Mouse (Mus musculus) CH12.LX (cell line): ENCODE results near the gene Nemp2. TPM values are rescaled to one million over a fixed set of nuclear protein-coding genes. Genes with fewer than 3 reads are reported as not detected.

Source experiments
- DNase-seq: peaks from one replicate; pipeline ENCODE4 v3.0.0-alpha.2; 2013; ENCODE audit errors: extremely low read depth
- H3K27ac ChIP-seq: 2 replicates; pipeline ENCODE4 v1.5.1; 2012; ENCODE audit warnings: low read depth, mild to moderate bottlenecking, control low read depth, moderate library complexity; ENCODE audit not compliant: insufficient read depth
- H3K27me3 ChIP-seq: replicated peaks from 2 replicates; pipeline ENCODE3; 2012; ENCODE audit warnings: inconsistent platforms
- H3K36me3 ChIP-seq, 2 experiments: replicated peaks in 1 of 2; 2 replicates each; pipeline versions ENCODE3 to v1.6.1; 2012; ENCODE audit warnings: inconsistent platforms in 1 of 2, low read length in 1 of 2, mild to moderate bottlenecking in 1 of 2, mixed read lengths in 1 of 2, moderate library complexity in 1 of 2; ENCODE audit not compliant: control insufficient read depth in 1 of 2, insufficient read depth in 1 of 2
- H3K4me1 ChIP-seq, 2 experiments: 2 replicates each; pipeline ENCODE4 v1.6.1; 2012; ENCODE audit warnings: inconsistent platforms in 1 of 2, moderate library complexity in 1 of 2; ENCODE audit not compliant: insufficient read depth in 2 of 2, control insufficient read depth in 1 of 2
- H3K4me2 ChIP-seq: 2 replicates; pipeline ENCODE4 v1.6.1; 2012; ENCODE audit warnings: low read depth, mild to moderate bottlenecking, control low read depth; ENCODE audit not compliant: poor library complexity, insufficient read depth, severe bottlenecking
- H3K4me3 ChIP-seq, 3 experiments: fragments of 150-350 bp in 1 of 3; sonication (generic) in 1 of 3; replicated peaks in 1 of 3; 2 replicates each; pipeline versions ENCODE3 to v1.5.1; 2011 to 2012; ENCODE audit warnings: low read depth in 2 of 3, low read length in 2 of 3, mild to moderate bottlenecking in 2 of 3, moderate library complexity in 2 of 3, control low read depth in 1 of 3, improper control_type of control experiment in 1 of 3, inconsistent platforms in 1 of 3, mixed read lengths in 1 of 3; ENCODE audit not compliant: poor library complexity in 1 of 3
- H3K79me2 ChIP-seq: replicated peaks from 2 replicates; pipeline ENCODE4 v1.6.1; 2012; ENCODE audit warnings: mild to moderate bottlenecking, moderate library complexity; ENCODE audit not compliant: control insufficient read depth, poor library complexity, insufficient read depth, severe bottlenecking; ENCODE audit errors: extremely low read depth
- H3K9ac ChIP-seq: 2 replicates; pipeline ENCODE4 v1.6.1; 2012; ENCODE audit warnings: low read depth, mild to moderate bottlenecking, control low read depth, moderate library complexity; ENCODE audit not compliant: insufficient read depth
- H3K9me3 ChIP-seq: replicated peaks from 2 replicates; pipeline ENCODE3; 2012; ENCODE audit warnings: low read length, inconsistent platforms, mixed read lengths
- CHD2 ChIP-seq: IDR thresholded peaks from 2 replicates; pipeline ENCODE4 v1.6.1; 2011; ENCODE audit warnings: low read length, improper control_type of control experiment
- CTCF ChIP-seq, 2 experiments: IDR thresholded peaks in 1 of 2; conservative IDR thresholded peaks in 1 of 2; 2 replicates each; pipeline ENCODE4 v1.5.1; 2011 to 2012; ENCODE audit warnings: low read depth in 2 of 2, low read length in 2 of 2, improper control_type of control experiment in 1 of 2, inconsistent platforms in 1 of 2, mild to moderate bottlenecking in 1 of 2, moderate library complexity in 1 of 2
- E2F4 ChIP-seq: IDR thresholded peaks from 2 replicates; pipeline ENCODE4 v1.6.1; 2011; ENCODE audit warnings: low read depth, low read length, improper control_type of control experiment; ENCODE audit not compliant: insufficient replicate concordance
- ELF1 ChIP-seq: IDR thresholded peaks from 2 replicates; pipeline ENCODE4 v1.6.1; 2014; ENCODE audit warnings: low read depth, mild to moderate bottlenecking, inconsistent platforms, low read length, improper control_type of control experiment
- HCFC1 ChIP-seq: IDR thresholded peaks from 2 replicates; pipeline ENCODE4 v1.6.1; 2012; ENCODE audit warnings: low read depth, mild to moderate bottlenecking, inconsistent platforms, low read length, improper control_type of control experiment
- IRF4 ChIP-seq: IDR thresholded peaks from 2 replicates; pipeline ENCODE4 v1.6.1; 2014; ENCODE audit warnings: low read depth, mild to moderate bottlenecking, inconsistent platforms, low read length, improper control_type of control experiment
- JUN ChIP-seq: IDR thresholded peaks from 2 replicates; pipeline ENCODE4 v1.6.1; 2011; ENCODE audit warnings: low read depth, mild to moderate bottlenecking, low read length, improper control_type of control experiment, moderate library complexity; ENCODE audit not compliant: insufficient read depth
- JUND ChIP-seq: conservative IDR thresholded peaks from 2 replicates; pipeline ENCODE4 v1.6.1; 2011; ENCODE audit warnings: low read depth, low read length, improper control_type of control experiment
- MAX ChIP-seq: IDR thresholded peaks from 2 replicates; pipeline ENCODE4 v1.6.1; 2011; ENCODE audit warnings: low read length, improper control_type of control experiment
- MEF2A ChIP-seq: IDR thresholded peaks from 2 replicates; pipeline ENCODE4 v1.6.1; 2014; ENCODE audit warnings: low read depth, mild to moderate bottlenecking, inconsistent platforms, low read length, improper control_type of control experiment, borderline replicate concordance
- MYC ChIP-seq: IDR thresholded peaks from 2 replicates; pipeline ENCODE4 v1.6.1; 2011; ENCODE audit warnings: low read depth, mild to moderate bottlenecking, improper control_type of control experiment, low read length
- NELFE ChIP-seq: IDR thresholded peaks from 2 replicates; pipeline ENCODE4 v1.6.1; 2011; ENCODE audit warnings: low read depth, low read length, improper control_type of control experiment
- NRF1 ChIP-seq: IDR thresholded peaks from 2 replicates; pipeline ENCODE4 v1.6.1; 2014; ENCODE audit warnings: low read depth, mild to moderate bottlenecking, inconsistent platforms, low read length, improper control_type of control experiment, moderate library complexity
- PAX5 ChIP-seq: IDR thresholded peaks from 2 replicates; pipeline ENCODE4 v1.6.1; 2012; ENCODE audit warnings: low read length, inconsistent platforms, mixed read lengths
- POLR2A ChIP-seq: IDR thresholded peaks from 2 replicates; pipeline ENCODE4 v1.6.1; 2011; ENCODE audit warnings: low read depth, mild to moderate bottlenecking, improper control_type of control experiment, low read length
- RAD21 ChIP-seq: IDR thresholded peaks from 2 replicates; pipeline ENCODE4 v1.6.1; 2011; ENCODE audit warnings: low read depth, mild to moderate bottlenecking, low read length, improper control_type of control experiment, moderate library complexity
- RCOR1 ChIP-seq: conservative IDR thresholded peaks from 2 replicates; pipeline ENCODE4 v1.6.1; 2012; ENCODE audit warnings: low read depth, mild to moderate bottlenecking, inconsistent platforms, low read length, improper control_type of control experiment
- SIN3A ChIP-seq: IDR thresholded peaks from 2 replicates; pipeline ENCODE4 v1.6.1; 2012; ENCODE audit warnings: low read length, improper control_type of control experiment, inconsistent platforms
- TBP ChIP-seq: conservative IDR thresholded peaks from 2 replicates; pipeline ENCODE4 v1.6.1; 2011; ENCODE audit warnings: low read depth, low read length, improper control_type of control experiment
- TCF12 ChIP-seq: IDR thresholded peaks from 2 replicates; pipeline ENCODE4 v1.6.1; 2014; ENCODE audit warnings: low read depth, mild to moderate bottlenecking, inconsistent platforms, low read length, improper control_type of control experiment
- UBTF ChIP-seq: IDR thresholded peaks from 2 replicates; pipeline ENCODE4 v1.6.1; 2012; ENCODE audit warnings: low read depth, mild to moderate bottlenecking, inconsistent platforms, low read length, improper control_type of control experiment, moderate library complexity
- USF2 ChIP-seq: conservative IDR thresholded peaks from 2 replicates; pipeline ENCODE4 v1.6.1; 2011; ENCODE audit warnings: low read depth, low read length, improper control_type of control experiment
- ZC3H11A ChIP-seq: IDR thresholded peaks from 2 replicates; pipeline ENCODE4 v1.6.1; 2012; ENCODE audit warnings: low read depth, mild to moderate bottlenecking, inconsistent platforms, low read length, improper control_type of control experiment
- ZKSCAN1 ChIP-seq: IDR thresholded peaks from 2 replicates; pipeline ENCODE4 v1.6.1; 2012; ENCODE audit warnings: low read depth, inconsistent platforms, low read length, improper control_type of control experiment, borderline replicate concordance
- ZMIZ1 ChIP-seq: IDR thresholded peaks from 2 replicates; pipeline ENCODE4 v1.6.1; 2012; ENCODE audit warnings: low read depth, mild to moderate bottlenecking, inconsistent platforms, low read length, improper control_type of control experiment
- ZNF384 ChIP-seq: IDR thresholded peaks from 2 replicates; pipeline ENCODE4 v1.6.1; 2012; ENCODE audit warnings: low read depth, low read length, improper control_type of control experiment, inconsistent platforms
- dilution Hi-C: fragments of 300-500 bp; cut with MboI; formaldehyde crosslinking; loops from 2 replicates; pipeline ENCODE4 v1.14.3; 2020; ENCODE audit warnings: low sequenced_read_pairs; ENCODE audit not compliant: extremely low pct_unique_long_range_greater_than_20kb, extremely low pct_ligation_motif_present
- in situ Hi-C: fragments of 300-500 bp; cut with MboI; formaldehyde crosslinking; loops from 3 replicates; pipeline ENCODE4 v1.14.3; 2019; ENCODE audit warnings: low sequenced_read_pairs, low pct_ligation_motif_present, low pct_unique_long_range_greater_than_20kb, mixed read lengths
- polyA plus RNA-seq: library from polyadenylated mRNA; unstranded; fragments of >175 nt; gene quantifications from 2 replicates; pipeline ENCODE4 v1.2.1, GENCODE M21; 2012; ENCODE audit warnings: low read depth; ENCODE audit not compliant: insufficient read length
- total RNA-seq, 2 experiments: library from RNA; depleted of rRNA; stranded (reverse); fragments of 300-350 nt in 1 of 2; fragments of >200 nt in 1 of 2; gene quantifications; 2 replicates each; pipeline ENCODE4 v1.2.3; 2012 to 2014

Nemp2 gene
- total and polyA plus RNA-seq, 3 experiments, result 11.2 to 20.1 (median 13.3) TPM

GRCm38 (mm10) chr1:52675561-52676551, 45.4 kb downstream of the Nemp2 start:
- no peak for TF ChIP-seq MEF2A
- no peak for TF ChIP-seq MYC
- no peak for TF ChIP-seq PAX5
- TF ChIP-seq CTCF (conservative IDR thresholded peaks at IDR 0.05 in 1 of 2, IDR thresholded peaks at IDR 0.05 in 1 of 2; ENCODE audit: low read depth in 2 of 2, low read length in 2 of 2), result no peak
- TF ChIP-seq NRF1, result no peak
- TF ChIP-seq NELFE, result no peak
- TF ChIP-seq RAD21, result no peak
- TF ChIP-seq ELF1, result no peak
- TF ChIP-seq USF2, result no peak
- TF ChIP-seq HCFC1, result no peak
- no peak for TF ChIP-seq E2F4
- no peak for TF ChIP-seq RCOR1
- no peak for TF ChIP-seq JUND
- TF ChIP-seq TCF12, result no peak
- TF ChIP-seq ZC3H11A, result no peak
- TF ChIP-seq SIN3A, result no peak
- no peak for TF ChIP-seq ZNF384
- no peak for TF ChIP-seq ZKSCAN1
- H3K27ac ChIP-seq, result no peak overlapping the region
- H3K79me2 ChIP-seq, result no peaks in the 10 kb centered on the region
- H3K4me2 ChIP-seq, result no peak overlapping the region
- no peaks in the 10 kb centered on the region for H3K27me3 ChIP-seq
- no peak overlapping the region for H3K9ac ChIP-seq
- H3K4me1 ChIP-seq, result no peaks in the 10 kb centered on the region
- dilution Hi-C loops, result no loop called here
- DNase-seq, result no peak
- no peak overlapping the region for H3K4me3 ChIP-seq
- H3K9me3 ChIP-seq, result peaks cover 4% of the 10 kb centered on the region
- no peaks in the 10 kb centered on the region for H3K36me3 ChIP-seq
- in situ Hi-C loops, result no loop called here

GRCm38 (mm10) chr1:52676621-52677020, 46.1 kb downstream of the Nemp2 start:
- H3K27ac ChIP-seq, result no peak overlapping the region
- in situ Hi-C loops, result no loop called here
- no peak overlapping the region for H3K4me3 ChIP-seq
- dilution Hi-C loops, result no loop called here
- no peak for TF ChIP-seq IRF4
- TF ChIP-seq ZMIZ1, result no peak
- no peak for TF ChIP-seq NELFE
- no peak for TF ChIP-seq TBP
- TF ChIP-seq JUN, result no peak
- TF ChIP-seq CTCF (conservative IDR thresholded peaks at IDR 0.05 in 1 of 2, IDR thresholded peaks at IDR 0.05 in 1 of 2; ENCODE audit: low read depth in 2 of 2, low read length in 2 of 2), result no peak
- TF ChIP-seq MEF2A, result no peak
- no peak for TF ChIP-seq ELF1
- TF ChIP-seq MAX, result no peak
- no peak for TF ChIP-seq SIN3A
- no peak for TF ChIP-seq POLR2A
- no peak for TF ChIP-seq ZKSCAN1
- TF ChIP-seq TCF12, result no peak
- no peak for TF ChIP-seq CHD2
- no peak for TF ChIP-seq UBTF
- no peak for DNase-seq
- H3K36me3 ChIP-seq, result no peaks in the 10 kb centered on the region
- no peaks in the 10 kb centered on the region for H3K79me2 ChIP-seq
- H3K4me1 ChIP-seq, result no peaks in the 10 kb centered on the region
- H3K27me3 ChIP-seq, result no peaks in the 10 kb centered on the region
- no peak overlapping the region for H3K9ac ChIP-seq
- peaks cover 1% of the 10 kb centered on the region for H3K9me3 ChIP-seq
- no peak overlapping the region for H3K4me2 ChIP-seq
